Mouse (Mus musculus) lung, postnatal 0 days (tissue): ENCODE measurements at regions not wholly inside any gene's neighbourhood (a gene's known extent, or its start where the extent isn't known, plus 50 kb on each side); places are given as distances from the start of the nearest gene placed in this dataset.

Experiments used
- ATAC-seq: fragments of 200-750 bp; cut with Nextera tagmentation; 2 replicates; pipeline ENCODE4 v1.8.0; 2017; ENCODE audit warnings: moderate library complexity
- DNase-seq: peaks from one replicate; pipeline ENCODE4 v3.0.0-alpha.2; 2016; ENCODE audit warnings: low spot score
- H3K27ac ChIP-seq: fragments of 300-500 bp; sonication (generic); 2 replicates; pipeline ENCODE4 v1.5.1; 2014; ENCODE audit warnings: antibody characterized with exemption, mild to moderate bottlenecking, low read length, mixed read lengths
- H3K27me3 ChIP-seq: fragments of 300-500 bp; sonication (generic); replicated peaks from 2 replicates; pipeline ENCODE4 v1.6.1; 2014; ENCODE audit warnings: low read length, mixed read lengths; ENCODE audit not compliant: insufficient read depth
- H3K36me3 ChIP-seq: fragments of 300-500 bp; sonication (generic); 2 replicates; pipeline ENCODE4 v1.6.1; 2014; ENCODE audit warnings: low read length, mixed read lengths; ENCODE audit not compliant: insufficient read depth
- H3K4me1 ChIP-seq: fragments of 300-500 bp; sonication (generic); 2 replicates; pipeline ENCODE4 v1.6.1; 2014; ENCODE audit warnings: antibody characterized with exemption, low read depth, low read length, mixed read lengths; ENCODE audit not compliant: insufficient read depth
- H3K4me2 ChIP-seq: fragments of 300-500 bp; sonication (generic); replicated peaks from 2 replicates; pipeline ENCODE4 v1.6.1; 2014; ENCODE audit warnings: low read depth, mild to moderate bottlenecking, low read length, moderate library complexity, mixed read lengths
- H3K4me3 ChIP-seq: fragments of 300-500 bp; sonication (generic); 2 replicates; pipeline ENCODE4 v1.5.1; 2014; ENCODE audit warnings: low read depth, low read length
- H3K9ac ChIP-seq: fragments of 300-500 bp; sonication (generic); replicated peaks from 2 replicates; pipeline ENCODE4 v1.6.1; 2014; ENCODE audit warnings: low read depth, mild to moderate bottlenecking
- H3K9me3 ChIP-seq: fragments of 300-500 bp; sonication (generic); 2 replicates; pipeline ENCODE4 v1.6.1; 2016; ENCODE audit warnings: low read length, mixed read lengths
- CTCF ChIP-seq: IDR thresholded peaks from 2 replicates; pipeline ENCODE4 v1.5.1; 2016; ENCODE audit warnings: antibody characterized with exemption, mild to moderate bottlenecking
- EP300 ChIP-seq: IDR thresholded peaks from 2 replicates; pipeline ENCODE4 v1.6.1; 2016; ENCODE audit warnings: antibody characterized with exemption, mild to moderate bottlenecking, control low read depth
- WGBS: fragments of 180-500 bp; shearing (Covaris S2); extraction: QIAGEN DNeasy Blood & Tissue Kit; methylation state at CpG from one replicate; pipeline ENCODE4 v1.1.7; 2014; 5-methylcytosine and 5-hydroxymethylcytosine counted together

DNA sequence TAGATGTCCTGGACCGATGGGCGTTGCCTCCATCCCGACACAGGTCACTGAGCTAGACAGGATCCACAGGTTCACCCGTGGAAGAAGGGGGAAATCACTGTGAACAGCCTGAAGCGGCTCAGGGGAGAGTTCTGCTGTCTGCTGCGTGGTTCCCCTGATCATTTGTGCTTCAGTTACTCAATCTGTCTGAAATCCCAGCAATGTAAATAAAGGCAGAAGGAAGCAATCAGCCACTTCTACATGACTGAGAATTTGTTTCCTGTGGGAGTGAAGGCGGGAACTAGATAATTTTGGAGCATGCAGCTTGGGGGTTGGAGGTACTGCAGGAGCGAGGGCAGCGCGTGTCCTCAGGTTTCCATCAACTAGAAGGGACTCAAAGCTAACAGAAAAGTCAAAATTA is 122.3 kb upstream of the 9630041A04Rik start:
- TF ChIP-seq EP300, result no peak
- TF ChIP-seq CTCF, result no peak
- DNase-seq (peak; percentile 67), ATAC-seq (peak; percentile 40)
- Histone ChIP-seq H3K27ac (no peak overlapping the region), H3K4me2 (no peak overlapping the region), H3K4me1 (no peaks in the 10 kb centered on the region), H3K27me3 (no peaks in the 10 kb centered on the region), H3K9ac (no peak overlapping the region), H3K9me3 (no peaks in the 10 kb centered on the region), H3K36me3 (no peaks in the 10 kb centered on the region), H3K4me3 (no peak overlapping the region)
- 29% methylated on average over 10 of the region's 10 CpGs for WGBS

DNA sequence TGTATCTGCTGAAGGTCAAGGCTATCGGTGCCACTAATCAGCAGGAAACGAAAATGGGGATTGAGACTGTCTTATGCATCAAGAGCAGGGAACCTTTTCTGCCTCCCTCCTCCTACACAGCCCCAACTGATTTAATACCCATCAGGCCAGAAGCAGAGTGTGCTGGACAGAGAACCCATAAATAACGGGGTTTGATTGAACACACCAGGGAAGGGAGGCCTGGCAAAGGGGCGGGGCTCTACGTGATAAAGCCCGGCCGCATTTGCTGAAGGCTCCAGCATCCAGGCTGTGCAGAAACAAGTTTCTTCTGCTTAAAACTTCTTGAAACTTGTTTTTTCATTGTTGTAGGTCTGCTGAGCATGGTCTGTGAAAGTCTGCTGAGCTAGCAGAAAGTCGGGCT is 127.4 kb upstream of the 9630041A04Rik start:
- WGBS, result 62% methylated on average over 8 of the region's 8 CpGs
- H3K4me2 ChIP-seq, result no peak overlapping the region
- TF ChIP-seq EP300, result no peak
- no peak for TF ChIP-seq CTCF

GRCm38 (mm10) chr9:101733611-101734225 is 127.9 kb upstream of the 9630041A04Rik start:
- Histone ChIP-seq H3K27me3 (no peaks in the 10 kb centered on the region), H3K4me1 (no peaks in the 10 kb centered on the region), H3K9me3 (no peaks in the 10 kb centered on the region), H3K36me3 (no peaks in the 10 kb centered on the region), H3K27ac (no peak overlapping the region), H3K4me2 (no peak overlapping the region), H3K4me3 (no peak overlapping the region), H3K9ac (no peak overlapping the region)
- ATAC-seq (no peak), DNase-seq (no peak)
- TF ChIP-seq CTCF, result no peak
- no peak for TF ChIP-seq EP300
- 71% methylated on average over 14 of the region's 14 CpGs for WGBS

More for the DNA sequence above, 127.4 kb upstream of the 9630041A04Rik start:
- H3K27me3 ChIP-seq, result no peaks in the 10 kb centered on the region
- no peak overlapping the region for H3K4me3 ChIP-seq
- H3K9me3 ChIP-seq, result no peaks in the 10 kb centered on the region
- no peaks in the 10 kb centered on the region for H3K36me3 ChIP-seq
- ATAC-seq, result no peak
- no peak for DNase-seq
- H3K4me1 ChIP-seq, result no peaks in the 10 kb centered on the region
- no peak overlapping the region for H3K9ac ChIP-seq
- no peak overlapping the region for H3K27ac ChIP-seq

- WGBS, result 64% methylated on average over 3 of the region's 3 CpGs
- no peak overlapping the region for H3K27ac ChIP-seq
Measured at GRCm38 (mm10) chr9:101730136-101730535, 131.5 kb upstream of the 9630041A04Rik start.

GRCm38 (mm10) chr9:101717911-101718310 is 143.7 kb upstream of the 9630041A04Rik start:
- H3K27ac ChIP-seq, result no peak overlapping the region
- H3K9ac ChIP-seq, result no peak overlapping the region
- no peak for ATAC-seq
- no peaks in the 10 kb centered on the region for H3K36me3 ChIP-seq
- DNase-seq, result no peak
- no peak for TF ChIP-seq CTCF
- TF ChIP-seq EP300, result no peak
- no peak overlapping the region for H3K4me2 ChIP-seq
- no peaks in the 10 kb centered on the region for H3K9me3 ChIP-seq
- no peaks in the 10 kb centered on the region for H3K27me3 ChIP-seq
- no peaks in the 10 kb centered on the region for H3K4me1 ChIP-seq
- no peak overlapping the region for H3K4me3 ChIP-seq
- 28% methylated on average over 2 of the region's 2 CpGs for WGBS

More at GRCm38 (mm10) chr9:101730136-101730535, 131.5 kb upstream of the 9630041A04Rik start:
- Histone ChIP-seq H3K27me3 (no peaks in the 10 kb centered on the region), H3K9me3 (no peaks in the 10 kb centered on the region), H3K4me1 (no peaks in the 10 kb centered on the region), H3K9ac (no peak overlapping the region), H3K36me3 (no peaks in the 10 kb centered on the region), H3K4me3 (no peak overlapping the region), H3K4me2 (no peak overlapping the region)
- TF ChIP-seq EP300 (no peak), CTCF (no peak)
- DNase-seq, result no peak
- no peak for ATAC-seq

- no peak for DNase-seq
- H3K9ac ChIP-seq, result no peak overlapping the region
- no peak overlapping the region for H3K4me3 ChIP-seq
- no peaks in the 10 kb centered on the region for H3K9me3 ChIP-seq
- WGBS, result 46% methylated on average over 5 of the region's 5 CpGs
- H3K4me1 ChIP-seq, result no peaks in the 10 kb centered on the region
- no peak for TF ChIP-seq CTCF
- no peak for TF ChIP-seq EP300
- H3K36me3 ChIP-seq, result no peaks in the 10 kb centered on the region
- H3K4me2 ChIP-seq, result no peak overlapping the region
- H3K27ac ChIP-seq, result no peak overlapping the region
- no peak for ATAC-seq
- H3K27me3 ChIP-seq, result no peaks in the 10 kb centered on the region
Measured at GRCm38 (mm10) chr9:101716326-101716725, 145.3 kb upstream of the 9630041A04Rik start.

- Histone ChIP-seq H3K4me1 (no peaks in the 10 kb centered on the region), H3K27me3 (no peaks in the 10 kb centered on the region), H3K9me3 (no peaks in the 10 kb centered on the region), H3K4me2 (no peak overlapping the region), H3K27ac (no peak overlapping the region), H3K9ac (no peak overlapping the region), H3K36me3 (no peaks in the 10 kb centered on the region), H3K4me3 (no peak overlapping the region)
- 84% methylated on average over 5 of the region's 5 CpGs for WGBS
- ATAC-seq (no peak), DNase-seq (no peak)
- no peak for TF ChIP-seq EP300
Measured at GRCm38 (mm10) chr9:101714805-101715204, 146.8 kb upstream of the 9630041A04Rik start.
